Mouse (Mus musculus): ENCODE results near the gene Gm15097. TPM values are rescaled to one million over a fixed set of nuclear protein-coding genes. Genes with fewer than 3 reads are reported as not detected.

Gene Gm15097
- not detected for polyA plus RNA-seq (2014; fragmentation: Illumina TruSeq; extraction: RNeasy Lipid Tissue Mini Kit (QIAGEN cat#74804); ENCODE audit: low read depth, low replicate concordance)

GRCm38 (mm10) chrX:149784173-149784572 lies at the start of gene Gm15097:
Gene Gm15097, plus strand, starts transcription at chrX:149784473.

Other genes starting within 250 kb of the Gm15097 start
- not detected for gene Gm10439, start 189.9 kb upstream of the Gm15097 start, polyA plus RNA-seq (2014; fragmentation: Illumina TruSeq; extraction: RNeasy Lipid Tissue Mini Kit (QIAGEN cat#74804); ENCODE audit: low read depth, low replicate concordance)
- not detected for gene Gm15091, start 157.2 kb downstream of the Gm15097 start, polyA plus RNA-seq (2014; fragmentation: Illumina TruSeq; extraction: RNeasy Lipid Tissue Mini Kit (QIAGEN cat#74804); ENCODE audit: low read depth, low replicate concordance)

Data from adipose tissue, adult 10 weeks (tissue).